Mouse (Mus musculus) adrenal gland, adult 2 months (tissue): ENCODE results near the gene Gm20388. TPM values are rescaled to one million over a fixed set of nuclear protein-coding genes. Genes with fewer than 3 reads are reported as not detected.
"Not testable (repeated sequence)": the region's sequence is repeated elsewhere in the genome, so short reads cannot be mapped to it uniquely, and the experiment has no call there.

Experiments
- DNase-seq: peaks from one replicate; pipeline ENCODE4 v3.0.0; 2021
- polyA plus RNA-seq: library from polyadenylated mRNA; depleted of rRNA; stranded (reverse); fragments of >200 nt; gene quantifications from 2 replicates; pipeline ENCODE4 v1.2.3, GENCODE M21; 2012
- total RNA-seq, 2 experiments: library from RNA; stranded (reverse); gene quantifications; 2 replicates each; pipeline ENCODE4 v1.2.3; 2021

Gm20388 gene
- total and polyA plus RNA-seq, 3 experiments: 5.9 to 50.1 (median 9.9) TPM

GRCm38 (mm10) chr8:124177092-124177491 lies 4266.5 kb downstream of the Gm20388 start:
- DNase-seq: not testable (repeated sequence)

DNA sequence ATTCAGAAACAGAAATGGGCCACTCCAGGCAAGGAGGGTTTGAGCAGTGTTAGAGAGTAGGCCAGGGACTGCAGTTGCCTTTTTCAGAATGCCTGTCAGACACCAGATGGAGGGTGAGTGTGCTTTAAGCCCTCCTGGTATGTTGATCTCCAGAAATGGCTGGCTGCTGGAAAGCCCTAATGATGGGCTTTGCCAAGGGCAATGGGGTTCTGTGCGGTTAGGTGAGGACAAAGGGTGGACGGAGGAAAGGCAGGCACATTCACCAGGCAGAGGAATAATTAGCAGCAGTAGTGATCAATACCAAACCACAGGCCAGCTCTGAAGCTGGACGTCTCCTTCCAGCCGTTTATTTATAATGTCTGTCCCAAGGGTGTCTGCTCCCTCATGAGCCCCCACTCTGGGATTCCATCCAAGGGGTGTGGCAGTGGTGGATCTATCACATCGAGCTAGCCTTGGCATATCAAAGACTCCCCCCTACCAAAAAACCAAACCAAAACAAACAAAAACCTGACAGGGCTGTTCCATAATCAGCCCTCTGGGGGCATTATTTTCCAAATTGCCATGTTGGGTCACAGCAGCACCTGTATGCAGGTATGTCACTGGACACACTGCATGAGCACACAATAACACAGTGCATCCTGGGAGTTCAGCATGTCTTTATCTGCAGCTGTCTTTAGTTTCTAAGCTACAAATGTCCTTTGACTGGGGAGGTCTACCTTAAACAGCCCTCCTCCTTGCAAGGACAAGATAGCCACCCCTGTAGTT lies 4270.2 kb downstream of the Gm20388 start:
- no peak for DNase-seq

DNA sequence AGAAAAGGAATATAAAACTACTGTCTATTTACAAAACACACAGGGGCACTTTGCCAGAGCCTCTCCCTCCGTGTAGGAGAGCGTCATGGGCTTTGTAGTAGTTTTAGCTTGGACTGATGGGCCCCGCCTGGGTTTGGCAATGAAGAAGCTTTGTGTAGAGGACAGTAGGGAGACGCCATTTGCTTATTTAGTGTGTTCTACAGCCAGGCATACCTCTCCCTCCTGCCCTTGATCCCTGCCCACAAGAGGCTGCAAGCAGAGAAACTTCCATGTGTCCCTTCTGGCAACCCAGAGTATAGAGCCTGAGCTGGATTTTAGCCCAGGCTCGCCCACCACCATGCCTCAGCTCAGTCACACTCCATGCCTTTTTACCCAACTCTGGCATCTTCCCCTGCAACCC lies 4271.1 kb downstream of the Gm20388 start:
- no peak for DNase-seq

DNA sequence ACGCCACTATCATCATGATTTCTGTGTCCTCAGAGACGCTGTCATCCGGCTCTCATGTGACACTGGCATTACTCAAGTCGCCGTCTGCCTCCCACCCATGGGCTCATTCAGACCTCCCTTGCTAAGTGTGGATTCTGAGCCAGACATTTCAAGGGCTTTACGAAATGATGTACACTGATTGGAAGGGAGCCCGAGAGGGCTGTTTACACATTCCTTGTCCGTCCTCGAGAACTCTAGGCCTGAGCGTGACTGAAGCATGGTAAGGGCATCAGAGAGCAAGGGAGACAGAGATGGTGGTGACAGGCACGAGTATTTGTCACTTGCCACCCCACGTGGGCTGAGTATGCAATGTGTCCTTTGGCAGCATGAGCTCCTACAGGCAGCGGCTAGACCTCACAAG lies 4271.6 kb downstream of the Gm20388 start:
- peak; percentile 87 for DNase-seq

- no peak for DNase-seq
These were observed 4273.4 kb downstream of the Gm20388 start for GRCm38 (mm10) chr8:124184078-124184477.

DNA sequence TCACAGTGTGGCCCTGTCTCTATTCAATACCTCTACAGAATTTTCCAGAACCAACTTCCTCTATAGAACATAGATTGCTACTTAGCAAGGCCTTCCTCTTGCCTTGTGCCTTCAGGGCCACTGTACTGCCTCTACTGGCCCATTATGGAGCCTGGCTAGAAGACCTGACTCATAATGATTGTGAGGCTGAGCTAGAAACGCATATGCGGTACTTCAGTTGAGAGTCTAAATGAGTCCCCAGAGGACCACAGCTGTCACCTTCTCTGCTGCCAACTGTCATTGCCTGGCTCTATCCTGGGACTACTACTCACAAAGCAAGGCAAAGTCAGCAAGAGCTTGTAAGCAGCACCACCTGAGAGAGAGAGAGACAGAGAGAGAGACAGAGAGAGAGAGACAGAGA lies 4273.9 kb downstream of the Gm20388 start:
- no peak for DNase-seq

DNA sequence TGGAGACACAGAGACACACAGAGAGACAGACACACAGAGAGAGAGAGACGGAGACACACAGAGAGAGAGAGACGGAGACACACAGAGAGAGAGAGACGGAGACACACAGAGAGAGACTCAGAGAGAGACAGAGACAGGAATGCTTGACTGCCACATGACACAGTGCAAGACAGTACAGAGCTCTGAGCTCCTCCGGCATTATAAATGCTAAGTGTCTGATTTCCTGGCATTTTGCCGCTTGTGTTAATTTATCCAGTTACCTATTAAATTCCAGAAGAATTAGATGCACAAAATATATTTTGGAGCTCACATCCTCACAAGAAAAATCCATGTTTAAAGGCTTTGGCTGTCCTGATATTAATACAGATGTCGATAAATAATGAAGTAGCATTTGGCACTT lies 4274.4 kb downstream of the Gm20388 start:
- no peak for DNase-seq

GRCm38 (mm10) chr8:124190388-124190787 lies 4279.7 kb downstream of the Gm20388 start:
- DNase-seq: no peak

DNA sequence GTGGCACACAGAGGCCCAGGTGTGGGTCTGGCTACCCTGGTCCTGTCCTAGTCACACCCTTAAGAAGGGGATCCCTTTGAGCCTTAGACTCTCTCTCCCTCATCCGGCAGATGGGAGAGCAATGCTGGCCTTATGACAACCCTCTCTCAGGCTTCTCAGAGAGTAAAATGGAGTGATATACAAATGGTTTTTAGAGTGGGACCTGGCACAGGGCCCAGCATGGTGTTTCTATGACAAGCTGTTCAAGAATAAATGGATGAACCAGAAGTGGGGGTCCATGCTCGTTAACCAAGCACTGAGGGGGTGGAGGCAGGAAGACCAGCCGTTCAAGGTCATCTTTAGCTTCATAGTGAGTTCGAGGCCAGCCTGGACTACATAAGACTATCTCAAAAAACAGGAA lies 4281.6 kb downstream of the Gm20388 start:
- no peak for DNase-seq

DNA sequence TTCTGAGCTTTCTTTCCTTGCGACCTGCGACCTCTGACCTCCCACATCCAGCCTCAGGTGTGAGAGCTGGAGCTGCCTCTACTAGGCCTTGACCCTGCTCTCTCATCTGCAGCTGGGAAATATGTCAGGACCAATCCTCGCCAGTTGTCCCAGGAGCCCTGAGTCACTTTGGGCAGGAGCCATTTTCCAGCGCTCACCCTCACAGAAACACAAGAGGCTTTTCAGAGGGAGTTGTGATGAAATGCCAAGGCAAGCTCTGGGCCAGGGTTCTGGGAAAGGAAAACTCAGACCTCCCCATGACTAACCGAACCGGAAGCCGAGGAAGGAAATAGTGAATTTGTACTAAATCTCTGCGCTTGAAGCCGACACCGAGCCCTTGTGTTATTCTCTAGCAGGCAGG lies 4282.3 kb downstream of the Gm20388 start:
- DNase-seq: peak; percentile 89

- no peak for DNase-seq
These were observed 4283.4 kb downstream of the Gm20388 start for GRCm38 (mm10) chr8:124193992-124194391.

DNA sequence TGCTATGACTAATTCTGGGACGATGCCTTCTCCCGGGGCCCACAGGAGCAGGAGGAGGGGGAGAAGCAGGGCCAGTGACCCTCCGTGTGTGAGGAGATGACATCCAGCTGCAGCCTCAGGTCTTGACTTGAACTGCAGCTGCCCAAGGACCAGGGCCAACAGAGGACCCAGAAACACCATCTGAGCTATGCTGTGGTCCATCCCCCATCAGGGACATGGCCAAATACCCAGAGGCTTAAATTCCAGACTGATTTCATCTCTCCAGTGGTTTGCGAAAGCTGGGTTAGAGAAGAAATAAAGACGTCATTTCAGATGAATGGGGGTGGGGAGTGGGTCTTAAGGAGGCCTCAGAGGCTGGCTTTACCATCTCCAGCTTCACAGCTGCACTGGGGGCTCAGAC lies 4285.6 kb downstream of the Gm20388 start:
- DNase-seq: no peak

DNA sequence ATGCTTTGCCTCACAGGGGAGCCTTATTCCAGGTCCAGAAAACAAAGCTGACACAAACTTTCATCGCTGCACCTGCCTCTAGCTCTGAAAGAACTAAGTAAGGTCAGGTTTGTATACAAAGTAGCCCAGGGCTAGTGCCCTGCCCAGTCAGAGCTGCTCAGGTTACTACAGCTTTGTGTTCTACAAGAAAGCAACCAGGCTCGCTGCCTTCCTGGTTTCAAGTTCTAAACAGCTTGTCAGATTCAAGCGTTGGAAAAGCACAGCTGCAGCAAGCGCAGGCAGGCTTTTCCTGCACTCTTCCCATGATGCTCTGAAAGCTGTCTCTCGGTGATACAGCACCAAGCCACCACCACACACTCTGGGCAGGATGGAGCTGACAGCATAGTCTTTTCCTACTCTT lies 4286.2 kb downstream of the Gm20388 start:
- DNase-seq: no peak

GRCm38 (mm10) chr8:124198230-124198629 lies 4287.6 kb downstream of the Gm20388 start:
- DNase-seq: no peak

GRCm38 (mm10) chr8:124200400-124200799 lies 4289.8 kb downstream of the Gm20388 start:
- peak; percentile 32 for DNase-seq

GRCm38 (mm10) chr8:124201706-124202105 lies 4291.1 kb downstream of the Gm20388 start:
- no peak for DNase-seq

DNA sequence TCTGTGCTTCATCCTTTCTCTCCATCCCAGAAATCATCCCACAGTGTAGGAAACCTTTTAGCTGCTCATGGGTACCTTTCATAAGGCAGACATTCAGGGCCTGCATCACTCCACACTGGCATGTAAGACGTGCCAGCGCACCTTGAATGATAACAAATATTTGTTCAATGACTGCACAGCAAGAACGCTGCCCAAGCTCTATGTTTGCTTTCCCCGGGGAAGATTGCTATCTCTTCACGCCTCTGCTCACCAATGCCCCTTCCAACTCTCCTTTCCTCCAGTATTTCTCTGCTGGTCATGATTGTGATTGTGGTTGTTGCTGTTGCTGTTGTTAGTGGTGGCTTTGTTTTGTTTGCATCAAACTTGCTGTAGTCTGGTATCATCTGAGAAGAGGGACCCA lies 4292.3 kb downstream of the Gm20388 start:
- DNase-seq: no peak

DNA sequence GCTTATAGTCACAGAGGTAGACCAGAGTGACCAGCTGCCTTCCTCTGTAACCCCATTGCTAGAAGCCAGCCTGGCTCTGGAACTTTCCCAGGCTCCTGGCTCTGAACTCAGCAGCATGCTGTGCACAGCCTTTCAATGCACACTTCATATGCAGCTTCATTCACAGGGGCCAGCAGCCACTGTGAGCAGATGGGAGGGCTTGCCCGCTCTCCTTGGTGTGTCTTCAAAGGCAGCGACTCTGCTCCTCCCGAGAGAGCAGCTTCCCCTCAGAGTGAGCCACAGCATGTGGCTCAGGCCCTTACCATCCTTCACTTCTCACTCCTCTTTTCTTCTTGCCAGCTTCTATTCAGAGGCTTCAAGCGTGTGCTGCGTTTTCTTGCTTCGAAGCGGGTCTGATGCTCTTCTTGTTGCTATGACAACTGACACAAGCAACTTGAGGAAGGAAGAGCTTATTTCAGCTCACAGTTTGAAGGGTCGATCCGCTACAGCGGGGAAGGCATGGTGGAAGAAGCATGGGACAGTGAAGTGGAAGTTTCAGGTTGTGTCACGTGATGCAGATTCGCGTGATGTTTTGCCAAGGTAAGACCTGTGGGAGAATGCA lies 4293.5 kb downstream of the Gm20388 start:
- no peak for DNase-seq

DNA sequence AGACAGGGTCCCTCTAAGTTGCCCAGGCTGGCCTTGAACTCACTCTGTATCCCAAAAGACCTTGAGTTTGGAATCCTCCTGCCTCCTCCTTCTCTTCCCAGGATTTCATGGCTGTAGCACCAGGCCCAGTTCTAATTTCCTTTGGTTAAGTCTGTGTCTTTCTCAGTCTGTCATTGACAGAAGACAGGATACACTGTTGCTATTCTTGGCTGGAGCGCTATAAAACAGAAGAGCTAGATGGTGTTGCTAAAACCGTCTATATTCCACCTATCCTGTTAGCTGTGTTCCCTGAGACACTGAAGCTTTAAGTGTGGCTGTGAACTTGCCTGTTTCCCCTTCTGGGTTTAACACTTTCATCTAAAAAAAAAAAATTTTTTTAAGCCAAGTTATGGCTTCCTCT lies 4301.5 kb downstream of the Gm20388 start:
- DNase-seq: no peak

GRCm38 (mm10) chr8:124216951-124217350 lies 4306.3 kb downstream of the Gm20388 start:
- DNase-seq: no peak

DNA sequence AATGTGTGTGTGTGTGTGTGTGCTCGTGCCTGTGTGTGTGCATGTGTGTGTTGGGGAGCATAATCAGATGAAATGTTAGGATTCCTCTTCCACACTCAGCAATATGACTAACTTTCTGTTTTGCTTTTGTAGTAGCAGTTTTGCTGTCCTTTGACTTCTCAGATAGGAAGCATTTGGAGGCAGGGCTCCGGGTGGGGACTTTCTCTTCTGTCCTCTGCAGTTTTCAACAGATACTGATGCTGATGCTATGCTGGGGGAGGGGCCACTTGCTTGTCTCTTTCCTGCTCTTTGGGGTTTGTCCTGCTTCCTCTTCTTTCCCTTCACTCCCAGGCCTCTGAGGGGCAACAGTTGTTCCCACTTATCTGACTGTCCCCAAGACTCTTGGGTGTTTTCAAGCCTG lies 4319.2 kb downstream of the Gm20388 start:
- no peak for DNase-seq

DNA sequence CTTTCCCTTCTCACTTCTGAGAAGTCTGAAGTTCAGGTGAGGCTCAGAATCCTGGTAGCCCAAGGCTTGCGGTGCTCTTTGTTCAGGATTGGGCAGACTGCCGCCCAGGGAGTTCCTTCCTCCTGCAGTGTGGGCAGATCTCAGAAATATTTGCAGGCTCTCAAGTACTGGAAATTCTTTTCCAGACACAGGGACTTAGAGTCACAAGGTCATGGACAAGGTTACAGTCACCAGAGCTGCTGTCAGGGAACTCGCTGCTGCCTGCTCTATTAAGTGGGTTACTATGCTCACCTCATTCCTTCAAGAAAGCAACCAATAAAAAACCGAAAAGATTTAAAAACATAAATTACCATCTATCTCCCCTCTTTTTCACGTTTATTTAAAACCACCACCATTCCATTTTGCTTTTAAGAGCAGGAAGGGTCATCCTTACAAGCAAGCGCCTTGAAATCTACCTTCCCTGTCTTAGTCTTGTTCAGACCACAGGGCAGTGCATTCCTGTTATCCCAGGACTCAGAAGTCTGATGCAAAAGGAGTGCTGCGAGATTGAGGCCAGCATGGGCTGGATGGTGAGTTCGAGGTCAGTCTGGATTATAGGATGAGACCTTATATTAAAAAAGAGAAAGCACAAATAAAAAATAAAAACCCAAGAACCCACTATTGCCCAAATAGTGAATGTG lies 4320.0 kb downstream of the Gm20388 start:
- peak; percentile 30 for DNase-seq

DNA sequence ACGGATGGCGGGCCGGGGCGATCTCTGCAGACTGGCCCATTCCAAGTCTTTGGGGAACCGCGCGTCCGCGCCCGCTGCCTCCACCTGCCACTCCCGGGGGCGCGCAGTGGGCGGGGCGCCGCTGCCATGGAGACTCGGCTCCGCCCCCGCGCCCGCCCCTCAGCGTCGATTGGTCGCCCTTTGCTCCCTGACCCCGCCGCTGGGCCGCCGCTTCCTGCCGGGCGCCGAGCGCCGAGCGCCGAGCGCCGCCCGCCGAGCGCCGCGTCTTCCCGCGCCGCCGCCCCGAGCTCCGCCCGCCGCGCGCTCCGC lies 4320.5 kb downstream of the Gm20388 start, which contains the start of gene Galnt2:
TSS of gene Galnt2 (plus strand) at position 216 of the 309 bp plus-strand sequence.
- peak; percentile 94 for DNase-seq
